Mouse (Mus musculus) stomach, postnatal 0 days (tissue): ENCODE measurements at regions not wholly inside any gene's neighbourhood (a gene's known extent, or its start where the extent isn't known, plus 50 kb on each side); places are given as distances from the start of the nearest gene placed in this dataset.

Experiments used
- ATAC-seq: fragments of 200-750 bp; cut with Nextera tagmentation; 2 replicates; pipeline ENCODE4 v1.8.0; 2017; ENCODE audit not compliant: low FRiP score, low TSS enrichment
- DNase-seq: peaks from one replicate; pipeline ENCODE4 v3.0.0-alpha.2; 2016; ENCODE audit warnings: low spot score
- H3K27ac ChIP-seq: fragments of 300-500 bp; sonication (generic); replicated peaks from 2 replicates; pipeline ENCODE4 v1.5.1; 2014; ENCODE audit warnings: mild to moderate bottlenecking, control low read depth
- H3K27me3 ChIP-seq: fragments of 300-500 bp; sonication (generic); 2 replicates; pipeline ENCODE4 v1.6.1; 2014; ENCODE audit warnings: low read length; ENCODE audit not compliant: control insufficient read depth, insufficient read depth
- H3K36me3 ChIP-seq: fragments of 300-500 bp; sonication (generic); 2 replicates; pipeline ENCODE4 v1.6.1; 2014; ENCODE audit warnings: low read length, mixed read lengths; ENCODE audit not compliant: control insufficient read depth, insufficient read depth
- H3K4me1 ChIP-seq: fragments of 300-500 bp; sonication (generic); replicated peaks from 2 replicates; pipeline ENCODE4 v1.6.1; 2014; ENCODE audit warnings: antibody characterized with exemption; ENCODE audit not compliant: control insufficient read depth, insufficient read depth
- H3K4me2 ChIP-seq: fragments of 300-500 bp; sonication (generic); replicated peaks from 2 replicates; pipeline ENCODE4 v1.6.1; 2014; ENCODE audit warnings: low read depth, mild to moderate bottlenecking, control low read depth, moderate library complexity
- H3K4me3 ChIP-seq: fragments of 300-500 bp; sonication (generic); 2 replicates; pipeline ENCODE4 v1.5.1; 2014; ENCODE audit warnings: low read depth, low read length, control low read depth
- H3K9ac ChIP-seq: fragments of 300-500 bp; sonication (generic); 2 replicates; pipeline ENCODE4 v1.6.1; 2014; ENCODE audit warnings: mild to moderate bottlenecking, low read length, control low read depth, mixed read lengths
- H3K9me3 ChIP-seq: fragments of 300-500 bp; sonication (generic); 2 replicates; pipeline ENCODE4 v1.6.1; 2016; ENCODE audit warnings: low read length; ENCODE audit not compliant: control insufficient read depth
- CTCF ChIP-seq: IDR thresholded peaks from 2 replicates; pipeline ENCODE4 v1.5.1; 2016; ENCODE audit warnings: antibody characterized with exemption, low read depth, mild to moderate bottlenecking, moderate library complexity
- EP300 ChIP-seq: optimal IDR thresholded peaks from 2 replicates; pipeline ENCODE3; 2016; ENCODE audit warnings: antibody characterized with exemption
- WGBS: fragments of 180-500 bp; shearing (Covaris S2); extraction: QIAGEN DNeasy Blood & Tissue Kit; methylation state at CpG from one replicate; pipeline ENCODE4 v1.1.7; 2014; 5-methylcytosine and 5-hydroxymethylcytosine counted together

DNA sequence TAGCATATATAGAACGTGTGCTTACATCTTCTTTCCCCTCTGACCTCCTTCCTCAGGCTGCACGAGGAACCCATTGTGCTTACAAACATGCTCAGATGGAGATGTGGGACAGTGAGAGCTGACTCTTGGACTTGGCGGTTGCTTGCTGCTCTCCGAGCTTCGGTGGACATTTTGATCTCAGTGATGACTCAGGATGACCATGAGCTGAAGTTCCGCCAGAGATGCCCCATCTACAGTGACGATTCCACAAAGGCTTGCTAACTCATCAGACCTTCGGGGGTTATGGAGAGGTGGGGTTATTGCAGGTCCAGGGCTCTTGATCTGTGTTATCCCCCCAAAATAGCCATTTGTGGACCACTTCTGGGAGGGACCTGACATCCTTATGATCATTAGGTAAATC, 111.8 kb upstream of the Kazn start:
- TF ChIP-seq CTCF, result no peak
- no peak for TF ChIP-seq EP300
- no peaks in the 10 kb centered on the region for H3K27me3 ChIP-seq
- H3K36me3 ChIP-seq, result no peaks in the 10 kb centered on the region
- no peak overlapping the region for H3K4me3 ChIP-seq
- H3K9ac ChIP-seq, result no peak overlapping the region
- DNase-seq (no peak), ATAC-seq (no peak)
- no peak overlapping the region for H3K4me2 ChIP-seq
- no peak overlapping the region for H3K27ac ChIP-seq
- no peaks in the 10 kb centered on the region for H3K9me3 ChIP-seq
- WGBS, result 86% methylated on average over 8 of the region's 8 CpGs
- H3K4me1 ChIP-seq, result no peaks in the 10 kb centered on the region

- no peaks in the 10 kb centered on the region for H3K27me3 ChIP-seq
- TF ChIP-seq EP300, result no peak
- TF ChIP-seq CTCF, result peak; percentile 80
- H3K9me3 ChIP-seq, result no peaks in the 10 kb centered on the region
- ATAC-seq (no peak), DNase-seq (peak; percentile 44)
- H3K4me3 ChIP-seq, result no peak overlapping the region
- 42% methylated on average over 5 of the region's 6 CpGs for WGBS
- no peaks in the 10 kb centered on the region for H3K36me3 ChIP-seq
- no peak overlapping the region for H3K9ac ChIP-seq
- H3K4me2 ChIP-seq, result no peak overlapping the region
- no peak overlapping the region for H3K27ac ChIP-seq
- no peaks in the 10 kb centered on the region for H3K4me1 ChIP-seq
Observed at GRCm38 (mm10) chr4:142348910-142349309, 109.7 kb upstream of the Kazn start.

- no peak overlapping the region for H3K9ac ChIP-seq
- no peak for ATAC-seq
- WGBS, result 75% methylated on average over 19 of the region's 19 CpGs
- no peak overlapping the region for H3K4me2 ChIP-seq
- H3K36me3 ChIP-seq, result no peaks in the 10 kb centered on the region
- no peak overlapping the region for H3K4me3 ChIP-seq
- TF ChIP-seq CTCF (no peak), EP300 (no peak)
- no peak overlapping the region for H3K27ac ChIP-seq
- no peaks in the 10 kb centered on the region for H3K4me1 ChIP-seq
- no peaks in the 10 kb centered on the region for H3K9me3 ChIP-seq
- DNase-seq, result no peak
- H3K27me3 ChIP-seq, result no peaks in the 10 kb centered on the region
Observed at GRCm38 (mm10) chr4:142342482-142343206, 103.4 kb upstream of the Kazn start.

- no peak overlapping the region for H3K4me3 ChIP-seq
- TF ChIP-seq EP300 (no peak), CTCF (no peak)
- H3K27me3 ChIP-seq, result no peaks in the 10 kb centered on the region
- no peak overlapping the region for H3K27ac ChIP-seq
- ATAC-seq, result no peak
- no peak overlapping the region for H3K4me2 ChIP-seq
- H3K9ac ChIP-seq, result no peak overlapping the region
- no peaks in the 10 kb centered on the region for H3K9me3 ChIP-seq
- WGBS, result 69% methylated on average over 4 of the region's 4 CpGs
- DNase-seq, result no peak
- no peaks in the 10 kb centered on the region for H3K4me1 ChIP-seq
- H3K36me3 ChIP-seq, result no peaks in the 10 kb centered on the region
Observed at GRCm38 (mm10) chr4:142341305-142341704, 102.1 kb upstream of the Kazn start.

DNA sequence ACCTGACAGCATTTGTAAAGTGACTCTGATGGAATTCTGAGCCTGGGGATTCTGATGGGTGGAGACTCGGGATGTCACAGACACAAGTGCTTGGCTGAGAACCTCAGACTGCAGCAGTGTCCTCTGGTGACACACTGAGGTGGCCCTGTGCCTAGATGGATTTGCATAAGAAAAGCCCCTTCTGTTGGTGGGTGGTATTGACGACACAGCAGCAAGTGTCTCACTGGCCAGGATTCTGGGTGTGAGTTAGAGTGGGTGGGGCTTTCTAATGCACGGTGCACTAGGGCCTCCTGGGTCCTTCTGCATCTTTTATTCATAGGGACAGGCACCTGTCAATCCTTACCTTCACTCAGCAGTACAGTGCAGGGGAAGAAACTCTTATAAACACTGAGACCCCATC, 100.9 kb upstream of the Kazn start:
- H3K9ac ChIP-seq, result no peak overlapping the region
- no peaks in the 10 kb centered on the region for H3K9me3 ChIP-seq
- 27% methylated on average over 3 of the region's 3 CpGs for WGBS

DNA sequence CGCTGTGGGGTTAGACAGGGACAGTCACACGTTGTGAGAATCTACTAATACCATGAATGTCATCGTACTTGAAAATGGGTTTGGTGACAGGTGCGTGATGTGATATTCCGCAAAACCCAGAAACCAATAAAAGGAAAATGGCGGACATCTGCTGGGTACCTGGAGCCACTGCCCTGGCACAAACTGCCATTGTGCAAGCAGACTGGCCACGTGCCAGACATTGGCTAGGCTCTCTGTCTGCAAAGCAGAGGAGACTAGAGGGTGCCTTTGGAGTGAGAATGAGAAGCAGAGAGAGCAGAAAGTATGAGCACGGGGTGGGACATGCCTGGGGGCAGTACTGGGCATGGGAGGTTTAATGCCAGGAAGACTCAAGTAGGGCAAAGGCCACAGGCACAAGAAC, 98.5 kb upstream of the Kazn start:
- no peak overlapping the region for H3K4me2 ChIP-seq
- no peaks in the 10 kb centered on the region for H3K4me1 ChIP-seq
- H3K27me3 ChIP-seq, result no peaks in the 10 kb centered on the region
- 86% methylated on average over 8 of the region's 8 CpGs for WGBS
- no peaks in the 10 kb centered on the region for H3K9me3 ChIP-seq
- H3K27ac ChIP-seq, result no peak overlapping the region
- no peak for DNase-seq
- no peak overlapping the region for H3K9ac ChIP-seq
- ATAC-seq, result no peak
- TF ChIP-seq EP300, result no peak
- TF ChIP-seq CTCF, result no peak
- no peak overlapping the region for H3K4me3 ChIP-seq
- H3K36me3 ChIP-seq, result no peaks in the 10 kb centered on the region

More for the DNA sequence above, 100.9 kb upstream of the Kazn start:
- H3K36me3 ChIP-seq, result no peaks in the 10 kb centered on the region
- H3K4me1 ChIP-seq, result no peaks in the 10 kb centered on the region
- no peak for ATAC-seq
- no peak overlapping the region for H3K4me2 ChIP-seq
- H3K27me3 ChIP-seq, result no peaks in the 10 kb centered on the region
- no peak for DNase-seq
- H3K27ac ChIP-seq, result no peak overlapping the region
- no peak for TF ChIP-seq EP300
- no peak for TF ChIP-seq CTCF
- H3K4me3 ChIP-seq, result no peak overlapping the region
